Mouse (Mus musculus): ENCODE data around the gene Tspan31. TPM values are rescaled to one million over a fixed set of nuclear protein-coding genes. Genes with fewer than 3 reads are reported as not detected.

The Tspan31 gene
- 10.0 TPM for total RNA-seq (2023)

DNA sequence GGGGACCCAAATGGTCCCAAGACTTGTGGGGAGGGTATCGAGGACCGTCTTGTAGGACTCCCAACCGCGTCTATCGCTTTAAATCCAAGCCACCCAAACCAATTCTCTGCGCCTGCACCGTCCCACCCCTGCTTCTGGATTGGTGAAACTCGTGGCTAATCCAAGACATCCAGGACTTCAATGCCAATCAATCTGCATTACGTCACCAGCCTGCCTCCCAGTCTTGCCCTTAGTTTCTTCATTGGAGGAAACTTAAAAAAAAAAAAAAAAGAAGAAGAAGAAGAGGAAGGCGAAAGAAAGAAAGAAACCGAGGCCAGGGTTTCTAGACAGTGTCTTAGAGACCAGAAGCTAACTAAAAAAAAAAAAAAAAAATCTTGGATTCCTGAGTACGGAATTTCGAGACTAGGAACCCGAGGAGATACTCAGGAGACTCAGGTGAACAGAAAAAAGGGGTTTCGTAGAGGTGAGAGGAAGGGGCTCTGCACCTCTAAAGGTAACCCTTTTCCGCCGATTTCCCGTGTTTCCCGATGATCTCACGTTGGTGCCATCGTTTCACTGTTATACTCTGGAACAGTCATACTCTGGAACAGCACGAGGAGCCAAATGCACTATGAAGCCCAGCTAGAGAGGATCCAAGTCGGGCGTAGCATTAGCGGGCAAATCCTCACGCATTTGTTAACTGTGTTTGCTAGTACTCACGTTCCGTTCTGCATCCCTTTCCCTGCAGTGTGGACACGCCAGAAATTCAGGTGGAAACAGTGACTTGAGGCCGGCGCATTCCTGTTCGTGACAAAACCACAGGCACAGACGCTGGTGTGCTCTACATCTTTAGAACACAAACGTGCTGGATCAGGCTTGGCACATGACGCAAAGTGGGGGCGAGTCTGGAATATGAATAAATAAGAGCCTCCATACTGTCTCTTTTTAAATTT lies at the start of gene Tspan31:
Gene Tspan31, minus strand, starts transcription at position 75 of the 932 bp plus-strand sequence.

GRCm38 (mm10) chr10:127075080-127075479 lies 5.0 kb upstream of the Tspan31 start, which contains the start of gene Agap2:
Gene Agap2 (plus strand): TSS chr10:127075284.

DNA sequence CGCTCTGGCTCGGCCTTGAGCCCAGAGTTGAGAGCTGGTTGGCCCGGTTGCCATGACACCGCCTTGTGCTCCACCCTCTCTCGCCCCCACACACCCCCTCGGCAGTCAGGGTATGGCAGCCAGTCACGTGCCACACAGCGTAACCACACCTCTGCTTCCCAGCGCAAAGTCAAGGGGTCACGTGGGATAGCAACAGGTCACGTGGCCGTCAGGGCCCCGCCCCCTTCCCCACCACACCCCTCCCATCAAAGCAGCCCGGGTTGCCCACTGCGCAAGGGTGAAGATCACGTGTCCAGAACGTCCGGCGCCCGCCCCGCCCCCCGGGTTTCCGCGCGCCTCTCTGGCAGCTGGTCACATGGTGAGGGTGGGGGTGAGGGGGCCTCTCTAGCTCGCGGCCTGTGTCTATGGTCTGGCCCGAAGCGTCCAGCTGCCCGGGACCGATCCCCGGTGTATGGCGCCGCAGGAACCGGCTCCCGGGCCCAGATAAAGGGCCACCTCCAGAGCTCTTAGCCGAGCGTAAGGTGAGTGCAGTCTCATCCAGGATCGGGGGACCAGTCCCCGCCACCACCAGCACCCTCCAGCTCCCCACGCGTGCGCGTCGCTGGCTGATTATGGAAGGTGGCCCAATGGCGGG lies 6.7 kb downstream of the Tspan31 start, which contains the start of gene Cdk4:
Gene Cdk4, plus strand, starts transcription at position 296 of the 634 bp plus-strand sequence.

DNA sequence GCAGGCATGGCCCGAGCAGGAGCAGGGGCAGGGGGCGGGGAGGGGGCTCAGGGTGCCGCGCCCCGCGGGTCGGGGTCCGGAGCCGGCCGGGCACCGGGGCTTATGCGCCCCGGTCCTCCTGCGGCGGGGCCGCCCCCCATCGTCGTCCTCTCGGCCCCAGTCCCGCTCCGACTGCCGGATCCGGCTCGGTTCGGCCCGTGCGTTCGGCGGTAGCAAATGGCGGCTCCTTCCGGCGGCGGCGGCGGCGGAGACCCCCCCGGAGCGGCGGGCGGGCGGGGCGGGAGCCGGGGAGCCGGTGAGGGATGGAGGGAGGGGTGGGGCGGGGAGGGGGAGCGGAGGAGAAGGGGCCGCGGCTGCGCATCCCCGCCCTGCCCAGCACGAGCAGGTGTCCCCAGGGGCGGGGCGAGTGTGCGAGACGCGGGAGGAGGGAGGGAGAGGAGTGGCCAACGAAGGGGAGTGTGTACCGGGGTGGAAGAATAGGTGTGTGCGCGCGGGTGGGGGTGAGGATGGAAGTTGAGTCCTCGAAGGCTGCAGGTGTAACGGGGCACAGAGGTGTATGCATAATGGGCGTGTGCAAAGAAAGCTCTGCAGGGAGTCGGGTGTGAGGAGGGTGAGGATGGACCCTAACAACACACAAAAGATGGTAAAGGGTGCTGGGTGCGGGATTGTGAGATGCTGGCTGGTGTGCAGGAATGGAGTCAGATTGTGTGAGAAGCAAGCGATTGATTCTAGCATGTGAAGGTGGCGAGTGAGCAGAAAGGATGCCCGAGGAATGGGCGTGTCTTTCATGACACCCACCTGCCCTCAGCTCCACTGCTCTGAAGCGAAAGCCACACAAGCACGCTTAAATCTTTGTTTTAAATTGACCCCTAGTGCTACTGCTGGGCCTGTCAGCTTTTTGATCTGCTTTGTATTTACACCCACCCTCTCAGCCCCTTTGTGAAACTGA lies 9.8 kb downstream of the Tspan31 start, which contains the start of gene March9:
Gene March9, minus strand, starts transcription at position 217 of the 949 bp plus-strand sequence.

DNA sequence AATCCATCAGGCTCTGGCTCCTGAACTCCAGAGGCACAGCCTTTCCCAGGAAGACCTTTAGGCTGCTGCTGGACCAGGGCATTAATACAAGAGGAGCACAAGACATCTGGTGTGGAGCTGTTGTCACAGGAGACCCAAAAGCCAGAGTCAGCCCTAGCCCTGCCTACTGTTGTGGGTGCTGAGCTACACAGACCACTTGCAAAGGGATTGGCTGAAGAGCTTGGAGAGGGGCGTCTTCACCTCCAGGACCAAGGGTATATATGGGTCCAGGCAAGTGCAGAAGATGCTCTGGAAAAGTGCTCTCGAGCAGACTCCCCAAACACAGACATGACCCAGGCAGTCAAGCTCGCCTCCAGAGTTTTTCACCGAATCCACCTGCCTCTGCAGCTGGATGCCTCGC lies 22.1 kb downstream of the Tspan31 start, which contains the start of gene Cyp27b1:
Gene Cyp27b1, plus strand, starts transcription at position 297 of the 400 bp plus-strand sequence.

GRCm38 (mm10) chr10:127041274-127041766 lies 28.7 kb downstream of the Tspan31 start, which contains the start of the genes Mettl1 and Eef1akmt3:
Gene Mettl1 (plus strand): TSS chr10:127041414.
Gene Eef1akmt3 (minus strand): TSS chr10:127041513.

DNA sequence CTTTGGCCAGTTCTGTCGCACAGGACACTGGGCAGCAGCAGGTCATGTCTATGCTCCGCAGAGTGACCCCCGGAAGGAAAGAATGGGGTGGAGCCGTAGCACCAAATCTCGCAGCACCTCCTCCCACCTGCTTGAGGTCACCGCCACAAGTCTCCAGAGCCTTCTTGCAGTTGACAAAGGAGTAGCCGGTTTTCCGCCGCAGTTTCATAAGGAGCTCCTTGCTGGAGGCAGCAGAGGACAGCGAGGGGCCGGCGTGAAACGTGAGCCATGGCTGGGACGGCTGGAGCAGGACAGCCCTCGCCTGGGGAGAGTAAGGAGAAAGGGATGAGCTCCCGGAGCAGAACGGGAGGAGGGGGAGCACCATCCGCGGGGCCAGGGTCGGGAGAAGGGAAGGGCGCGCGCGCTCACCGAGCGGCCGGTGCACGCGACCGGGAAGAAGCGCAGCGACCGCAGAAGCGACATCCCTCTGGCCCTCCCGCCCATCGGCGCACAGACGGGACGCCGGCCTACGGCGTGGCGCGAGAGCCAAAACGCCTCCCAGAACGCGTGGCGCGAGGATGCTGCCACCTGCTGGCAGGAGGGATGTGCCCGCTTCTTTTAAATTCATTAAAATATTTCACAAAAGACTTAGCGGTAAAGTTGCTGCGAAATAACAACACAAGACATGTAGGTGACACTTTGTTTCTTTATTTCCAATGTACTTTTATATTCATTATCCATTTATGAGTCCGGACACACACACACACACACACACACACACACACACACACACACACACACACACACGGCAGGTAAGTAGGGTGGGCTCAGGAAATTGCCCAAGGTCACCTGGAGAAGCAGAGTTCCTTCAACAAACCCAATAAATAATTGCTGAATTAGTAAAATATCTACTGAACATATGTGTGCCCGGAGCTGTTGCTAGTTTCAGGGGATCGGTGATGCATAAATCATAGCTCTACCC lies 39.4 kb downstream of the Tspan31 start, which contains the start of gene Tsfm:
Gene Tsfm, minus strand, starts transcription at position 505 of the 961 bp plus-strand sequence.

Other genes with a start within 250 kb of the Tspan31 start
- 4.5 TPM for gene Atp23, start 168.9 kb downstream of the Tspan31 start, total RNA-seq (2023)
- 63.3 TPM for gene Ctdsp2, start 91.5 kb downstream of the Tspan31 start, total RNA-seq (2023)
- 1.3 TPM for gene Avil, start 69.6 kb downstream of the Tspan31 start, total RNA-seq (2023)
- gene Tsfm, start 39.4 kb downstream of the Tspan31 start, total RNA-seq (2023): 17.7 TPM
- 31.4 TPM for gene Mettl1, start 28.9 kb downstream of the Tspan31 start, total RNA-seq (2023)
- gene Eef1akmt3, start 28.8 kb downstream of the Tspan31 start, total RNA-seq (2023): not detected
- gene Cyp27b1, start 22.0 kb downstream of the Tspan31 start, total RNA-seq (2023): 1.4 TPM
- gene March9, start 10.1 kb downstream of the Tspan31 start, total RNA-seq (2023): 4.0 TPM
- gene Cdk4, start 6.7 kb downstream of the Tspan31 start, total RNA-seq (2023): 126 TPM
- 153 TPM for gene Agap2, start 5.0 kb upstream of the Tspan31 start, total RNA-seq (2023)
- 86.9 TPM for gene Os9, start 50.9 kb upstream of the Tspan31 start, total RNA-seq (2023)
- gene B4galnt1, start 95.0 kb upstream of the Tspan31 start, total RNA-seq (2023): 838 TPM
- not detected for gene Slc26a10, start 110.4 kb upstream of the Tspan31 start, total RNA-seq (2023)
- gene Arhgef25, start 119.8 kb upstream of the Tspan31 start, total RNA-seq (2023): 0.49 TPM
- 60.7 TPM for gene Dtx3, start 125.5 kb upstream of the Tspan31 start, total RNA-seq (2023)
- gene Pip4k2c, start 141.3 kb upstream of the Tspan31 start, total RNA-seq (2023): 35.9 TPM
- not detected for gene Kif5a, start 193.1 kb upstream of the Tspan31 start, total RNA-seq (2023)
- 99.5 TPM for gene Dctn2, start 196.1 kb upstream of the Tspan31 start, total RNA-seq (2023)
- 93.2 TPM for gene Mbd6, start 218.8 kb upstream of the Tspan31 start, total RNA-seq (2023)
- gene Mars, start 241.5 kb upstream of the Tspan31 start, total RNA-seq (2023): 44.1 TPM

Data from CD8-positive naive resting alpha-beta T cell, adult 57 days (primary cell).